Mouse (Mus musculus): ENCODE data around the gene Rps26.

DNA sequence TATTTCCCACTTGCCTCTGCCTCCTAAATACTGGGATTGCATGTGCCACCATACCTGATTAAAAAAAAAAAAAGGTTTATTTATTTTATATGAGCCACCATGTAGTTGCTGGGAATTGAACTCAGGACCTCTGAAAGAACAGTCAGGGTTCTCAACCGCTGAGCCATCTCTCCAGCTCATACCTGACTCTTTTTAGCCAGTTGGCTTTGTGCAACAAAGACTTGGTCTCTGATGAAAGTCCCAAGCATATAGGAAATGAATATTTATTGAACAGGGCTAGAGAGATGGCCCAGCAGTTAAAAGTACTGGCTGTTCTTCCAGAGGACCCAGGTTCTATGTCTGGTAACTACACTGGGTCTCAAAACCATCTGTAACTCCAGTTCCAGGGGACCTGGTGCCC is 8.0 kb downstream of the Rps26 start:
- TF ChIP-seq CTCF (IDR thresholded peaks at IDR 0.05; ENCODE audit: borderline replicate concordance, extremely low read depth, insufficient read depth, insufficient read length) (no peak), POLR2A (IDR thresholded peaks at IDR 0.05; ENCODE audit: borderline replicate concordance, extremely low read depth, insufficient read depth, insufficient read length, poor library complexity, severe bottlenecking) (no peak)
